Mouse (Mus musculus) lung, postnatal 0 days (tissue): Measurements from ENCODE around the gene Tsc1. TPM values are rescaled to one million over a fixed set of nuclear protein-coding genes. Genes with fewer than 3 reads are reported as not detected.

Experiments
- ATAC-seq: fragments of 200-750 bp; cut with Nextera tagmentation; 2 replicates; pipeline ENCODE4 v1.8.0; 2017; ENCODE audit warnings: moderate library complexity
- DNase-seq: peaks from one replicate; pipeline ENCODE4 v3.0.0-alpha.2; 2016; ENCODE audit warnings: low spot score
- H3K27ac ChIP-seq: fragments of 300-500 bp; sonication (generic); 2 replicates; pipeline ENCODE4 v1.5.1; 2014; ENCODE audit warnings: antibody characterized with exemption, mild to moderate bottlenecking, low read length, mixed read lengths
- H3K27me3 ChIP-seq: fragments of 300-500 bp; sonication (generic); replicated peaks from 2 replicates; pipeline ENCODE4 v1.6.1; 2014; ENCODE audit warnings: low read length, mixed read lengths; ENCODE audit not compliant: insufficient read depth
- H3K36me3 ChIP-seq: fragments of 300-500 bp; sonication (generic); 2 replicates; pipeline ENCODE4 v1.6.1; 2014; ENCODE audit warnings: low read length, mixed read lengths; ENCODE audit not compliant: insufficient read depth
- H3K4me1 ChIP-seq: fragments of 300-500 bp; sonication (generic); 2 replicates; pipeline ENCODE4 v1.6.1; 2014; ENCODE audit warnings: antibody characterized with exemption, low read depth, low read length, mixed read lengths; ENCODE audit not compliant: insufficient read depth
- H3K4me2 ChIP-seq: fragments of 300-500 bp; sonication (generic); replicated peaks from 2 replicates; pipeline ENCODE4 v1.6.1; 2014; ENCODE audit warnings: low read depth, mild to moderate bottlenecking, low read length, moderate library complexity, mixed read lengths
- H3K4me3 ChIP-seq: fragments of 300-500 bp; sonication (generic); 2 replicates; pipeline ENCODE4 v1.5.1; 2014; ENCODE audit warnings: low read depth, low read length
- H3K9ac ChIP-seq: fragments of 300-500 bp; sonication (generic); replicated peaks from 2 replicates; pipeline ENCODE4 v1.6.1; 2014; ENCODE audit warnings: low read depth, mild to moderate bottlenecking
- H3K9me3 ChIP-seq: fragments of 300-500 bp; sonication (generic); 2 replicates; pipeline ENCODE4 v1.6.1; 2016; ENCODE audit warnings: low read length, mixed read lengths
- CTCF ChIP-seq: IDR thresholded peaks from 2 replicates; pipeline ENCODE4 v1.5.1; 2016; ENCODE audit warnings: antibody characterized with exemption, mild to moderate bottlenecking
- EP300 ChIP-seq: IDR thresholded peaks from 2 replicates; pipeline ENCODE4 v1.6.1; 2016; ENCODE audit warnings: antibody characterized with exemption, mild to moderate bottlenecking, control low read depth
- WGBS: fragments of 180-500 bp; shearing (Covaris S2); extraction: QIAGEN DNeasy Blood & Tissue Kit; methylation state at CpG from one replicate; pipeline ENCODE4 v1.1.7; 2014; 5-methylcytosine and 5-hydroxymethylcytosine counted together
- polyA plus RNA-seq: library from polyadenylated mRNA; unstranded; fragments of >200 nt; fragmentation: Nextera tagmentation; extraction: Ambion mirVana; gene quantifications from 2 replicates; pipeline ENCODE4 v1.2.1, GENCODE M21; 2015

The Tsc1 gene
- polyA plus RNA-seq, 1 experiment from 2014 or later = 7.3 TPM

DNA sequence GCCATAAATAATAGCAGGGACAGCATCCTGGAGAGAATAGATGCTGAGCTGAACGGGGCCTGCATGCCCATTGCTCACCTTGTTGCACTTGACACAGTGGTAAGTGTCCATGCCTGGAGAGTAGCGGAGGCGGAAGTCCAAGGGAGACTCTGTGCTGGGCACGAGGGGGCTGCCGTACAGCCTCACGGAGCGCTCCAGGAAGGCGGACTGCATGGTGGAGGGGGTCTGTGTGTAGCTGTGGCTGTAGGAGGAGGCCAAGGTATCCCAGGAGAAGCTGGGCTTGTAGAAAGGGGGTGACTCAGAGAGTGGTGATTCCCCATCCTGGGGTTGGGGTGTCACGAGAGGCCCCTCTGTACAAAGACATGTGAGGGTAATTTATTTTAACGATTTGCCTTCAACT lies 27.4 kb upstream of the Tsc1 start:
- no peaks in the 10 kb centered on the region for H3K4me1 ChIP-seq
- no peak for TF ChIP-seq CTCF
- TF ChIP-seq EP300 = no peak
- H3K4me2 ChIP-seq = no peak overlapping the region
- no peaks in the 10 kb centered on the region for H3K9me3 ChIP-seq
- no peak overlapping the region for H3K9ac ChIP-seq
- no peaks in the 10 kb centered on the region for H3K36me3 ChIP-seq
- H3K4me3 ChIP-seq = no peak overlapping the region
- H3K27me3 ChIP-seq = no peaks in the 10 kb centered on the region
- WGBS = 88% methylated on average over 10 of the region's 10 CpGs
- no peak overlapping the region for H3K27ac ChIP-seq
- ATAC-seq (no peak), DNase-seq (no peak)

DNA sequence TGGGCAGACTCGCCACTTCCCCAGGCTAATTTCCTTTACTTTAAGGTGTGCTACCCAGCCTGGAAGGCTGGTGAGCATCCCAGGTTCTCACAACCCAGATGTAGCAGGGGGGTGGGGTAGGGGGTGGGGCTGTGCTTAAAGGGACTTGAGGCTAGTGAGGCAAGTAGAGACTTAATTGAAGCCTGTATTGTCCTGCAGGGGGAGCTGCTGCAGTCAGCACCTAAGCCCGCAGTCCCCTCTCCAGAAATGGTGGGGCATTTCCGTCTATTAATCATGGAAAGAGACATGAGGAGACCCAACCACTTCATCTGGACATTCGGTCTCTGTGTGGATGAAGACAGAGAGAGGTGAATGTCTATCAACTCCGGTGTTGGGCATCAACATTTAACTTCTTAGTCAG lies 24.7 kb upstream of the Tsc1 start:
- Histone ChIP-seq H3K27me3 (0 out of 2 replicates have a peak, but pooled peaks cover 5% of the 10 kb centered on the region), H3K36me3 (no peaks in the 10 kb centered on the region), H3K4me1 (no peaks in the 10 kb centered on the region), H3K4me2 (no peak overlapping the region), H3K9me3 (no peaks in the 10 kb centered on the region), H3K27ac (no peak overlapping the region), H3K4me3 (no peak overlapping the region), H3K9ac (no peak overlapping the region)
- no peak for ATAC-seq
- 37% methylated on average over 5 of the region's 5 CpGs for WGBS
- TF ChIP-seq EP300 = no peak
- peak; percentile 49 for TF ChIP-seq CTCF
- DNase-seq = peak; percentile 36

DNA sequence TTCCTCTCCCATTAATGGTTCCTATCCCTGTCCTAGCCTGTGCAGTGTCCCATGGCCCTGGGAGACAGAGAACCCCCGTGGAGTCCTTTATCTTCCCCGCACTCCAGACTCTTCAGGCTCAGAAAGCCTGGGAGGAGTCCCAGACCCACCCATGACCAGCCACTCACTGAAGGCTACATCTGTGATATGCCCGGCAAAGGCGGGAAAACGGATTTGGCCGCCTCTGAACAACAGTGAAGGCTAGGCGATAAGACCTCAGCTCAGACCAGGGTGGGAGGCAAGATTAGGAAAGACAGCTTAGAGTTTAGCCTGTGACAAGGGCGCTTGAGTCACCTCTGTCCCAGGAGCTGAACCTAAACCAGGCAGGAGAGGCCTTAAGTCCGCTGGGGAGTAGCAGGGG lies 24.2 kb upstream of the Tsc1 start:
- H3K36me3 ChIP-seq = no peaks in the 10 kb centered on the region
- no peak overlapping the region for H3K4me3 ChIP-seq
- DNase-seq (no peak), ATAC-seq (no peak)
- H3K9ac ChIP-seq = no peak overlapping the region
- H3K27ac ChIP-seq = no peak overlapping the region
- no peaks in the 10 kb centered on the region for H3K4me1 ChIP-seq
- 68% methylated on average over 9 of the region's 9 CpGs for WGBS
- 0 out of 2 replicates have a peak, but pooled peaks cover 5% of the 10 kb centered on the region for H3K27me3 ChIP-seq
- TF ChIP-seq EP300 (no peak), CTCF (no peak)
- H3K4me2 ChIP-seq = no peak overlapping the region
- no peaks in the 10 kb centered on the region for H3K9me3 ChIP-seq

DNA sequence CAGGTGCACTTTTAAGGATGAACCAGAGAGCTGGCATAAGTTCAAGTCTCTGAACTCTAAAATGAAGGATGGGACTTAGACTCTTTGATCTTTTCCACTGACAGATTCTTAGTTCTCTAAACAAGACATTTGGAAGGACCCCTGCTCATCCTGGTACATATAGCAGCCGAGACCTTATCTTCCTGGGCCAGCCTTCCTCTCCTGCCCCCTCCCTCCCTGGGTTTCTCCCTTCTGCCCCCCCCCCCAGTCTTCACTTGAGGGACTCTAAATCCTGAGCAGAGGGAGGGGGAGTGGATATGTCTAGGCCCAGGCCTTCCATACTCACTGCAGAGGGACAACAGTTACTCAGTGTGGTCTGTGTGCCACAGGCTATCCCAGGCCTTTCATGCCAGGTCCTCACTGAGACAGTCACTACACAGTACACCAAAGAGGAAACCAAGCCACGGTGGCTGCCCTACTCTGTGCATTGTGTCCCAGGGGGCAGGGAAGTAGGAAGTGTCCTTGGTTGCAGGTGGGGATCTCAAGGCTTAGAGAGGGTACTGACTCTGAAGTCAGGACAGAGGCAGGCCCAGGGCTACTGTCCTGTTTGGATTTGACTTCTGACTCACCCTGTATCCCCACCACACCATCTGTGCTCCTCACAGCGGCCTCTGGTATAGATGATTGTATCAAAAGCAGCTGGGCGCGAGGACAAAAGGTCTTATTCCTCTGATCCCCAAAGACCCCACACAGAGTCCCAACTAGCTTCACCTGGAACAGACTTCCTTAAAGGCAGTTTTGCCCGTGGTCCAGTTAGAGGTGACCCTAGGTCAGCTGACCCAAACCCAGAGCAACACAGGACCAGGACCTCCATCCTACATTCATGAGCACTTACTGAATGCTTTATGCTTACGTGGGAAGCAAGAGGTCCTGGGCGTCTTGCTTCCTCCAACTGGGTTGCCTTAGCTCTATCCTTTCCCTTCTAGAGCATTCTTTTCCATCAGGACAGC lies 23.2 kb upstream of the Tsc1 start:
- 69% methylated on average over 8 of the region's 8 CpGs for WGBS
- H3K36me3 ChIP-seq = no peaks in the 10 kb centered on the region
- TF ChIP-seq CTCF = no peak
- TF ChIP-seq EP300 = no peak
- no peak overlapping the region for H3K27ac ChIP-seq
- H3K27me3 ChIP-seq = 0 out of 2 replicates have a peak, but pooled peaks cover 5% of the 10 kb centered on the region
- H3K4me2 ChIP-seq = no peak overlapping the region
- H3K4me3 ChIP-seq = no peak overlapping the region
- no peak for DNase-seq
- H3K4me1 ChIP-seq = no peaks in the 10 kb centered on the region
- ATAC-seq = no peak
- no peaks in the 10 kb centered on the region for H3K9me3 ChIP-seq
- no peak overlapping the region for H3K9ac ChIP-seq

DNA sequence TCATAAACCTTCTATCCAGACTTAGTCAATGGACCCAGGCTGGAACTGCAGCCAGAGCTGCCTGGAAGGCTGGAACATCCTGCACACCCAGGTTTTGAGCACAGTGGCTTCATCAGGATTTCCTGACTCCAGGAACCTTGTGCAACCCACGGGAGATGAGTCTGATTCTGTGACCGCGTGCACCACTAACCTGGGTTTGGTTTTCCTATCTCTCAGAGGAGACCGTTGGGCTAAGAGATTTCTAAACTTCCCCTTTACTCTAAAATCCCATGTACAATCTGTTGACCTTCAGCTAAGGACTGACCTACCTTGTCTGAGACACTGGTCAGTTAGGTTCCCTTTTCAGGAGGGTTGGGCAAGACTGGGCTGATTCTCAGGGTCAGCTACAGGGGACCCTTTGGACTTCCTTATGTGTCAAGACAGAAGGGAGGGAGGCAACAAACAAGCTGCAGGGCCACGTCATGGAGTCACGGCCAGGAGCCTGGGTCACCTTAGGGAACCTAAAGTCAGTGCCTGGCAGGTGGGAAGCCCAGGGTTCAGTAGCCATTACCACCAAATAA lies 22.2 kb upstream of the Tsc1 start:
- Histone ChIP-seq H3K9me3 (no peaks in the 10 kb centered on the region), H3K4me3 (no peak overlapping the region), H3K36me3 (no peaks in the 10 kb centered on the region), H3K4me2 (no peak overlapping the region), H3K9ac (no peak overlapping the region), H3K27me3 (0 out of 2 replicates have a peak, but pooled peaks cover 5% of the 10 kb centered on the region), H3K27ac (no peak overlapping the region), H3K4me1 (no peaks in the 10 kb centered on the region)
- TF ChIP-seq CTCF = no peak
- no peak for TF ChIP-seq EP300
- WGBS = 75% methylated on average over 6 of the region's 6 CpGs
- ATAC-seq (no peak), DNase-seq (no peak)

DNA sequence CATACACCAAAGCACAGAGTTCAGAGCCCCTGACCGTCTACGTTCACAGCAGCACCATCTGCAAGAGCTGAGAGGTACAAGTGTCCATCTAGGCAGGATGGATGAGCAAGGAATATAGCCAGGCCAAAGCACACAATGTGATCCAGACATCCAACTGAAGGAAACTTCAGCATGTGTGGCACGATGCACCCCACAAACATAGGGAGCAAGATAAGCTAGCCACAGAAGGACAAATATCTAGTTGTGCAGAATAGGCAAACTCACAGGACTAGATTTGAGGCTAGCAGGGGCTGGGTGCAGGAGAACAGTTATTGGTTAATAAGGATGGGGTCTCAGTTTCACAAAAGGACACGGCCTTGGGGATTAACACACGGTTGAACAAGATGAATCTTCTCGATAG lies 21.7 kb upstream of the Tsc1 start:
- H3K27ac ChIP-seq = no peak overlapping the region
- no peak for DNase-seq
- no peak overlapping the region for H3K4me2 ChIP-seq
- H3K36me3 ChIP-seq = no peaks in the 10 kb centered on the region
- H3K9me3 ChIP-seq = no peaks in the 10 kb centered on the region
- ATAC-seq = no peak
- H3K4me3 ChIP-seq = no peak overlapping the region
- 0 out of 2 replicates have a peak, but pooled peaks cover 5% of the 10 kb centered on the region for H3K27me3 ChIP-seq
- H3K4me1 ChIP-seq = no peaks in the 10 kb centered on the region
- WGBS = 77% methylated on average over 6 of the region's 6 CpGs
- TF ChIP-seq EP300 = no peak
- no peak for TF ChIP-seq CTCF
- no peak overlapping the region for H3K9ac ChIP-seq
